Mouse (Mus musculus) layer of hippocampus, adult 11-12 months (tissue): ENCODE measurements at regions not wholly inside any gene's neighbourhood (a gene's known extent, or its start where the extent isn't known, plus 50 kb on each side); places are given as distances from the start of the nearest gene placed in this dataset.
"Not testable (repeated sequence)": the region's sequence is repeated elsewhere in the genome, so short reads cannot be mapped to it uniquely, and the experiment has no call there.

Source experiments
- DNase-seq: peaks from one replicate; pipeline ENCODE4 v3.0.0; 2022; ENCODE audit warnings: low spot score

GRCm38 (mm10) chr5:60966939-60967338, 841.7 kb upstream of the G6pd2 start:
- no peak for DNase-seq

- DNase-seq = no peak
Measured at GRCm38 (mm10) chr5:60969470-60969869, 839.1 kb upstream of the G6pd2 start.

- no peak for DNase-seq
Measured at GRCm38 (mm10) chr5:60978693-60979092, 829.9 kb upstream of the G6pd2 start.

GRCm38 (mm10) chr5:60988313-60988712, 820.3 kb upstream of the G6pd2 start:
- no peak for DNase-seq

- DNase-seq = not testable (repeated sequence)
Measured at GRCm38 (mm10) chr5:60989330-60989729, 819.3 kb upstream of the G6pd2 start.

GRCm38 (mm10) chr5:60994761-60995523, 813.7 kb upstream of the G6pd2 start:
- DNase-seq = no peak

GRCm38 (mm10) chr5:61035539-61036089, 773.0 kb upstream of the G6pd2 start:
- DNase-seq = peak; percentile 14
